Mouse (Mus musculus): ENCODE data around the gene Map3k1.
A peak's percentile ranks its signal among the peaks of the same experiment; 100 is the strongest.

Gene Map3k1

GRCm38 (mm10) chr13:111788882-111789281 is 19.9 kb downstream of the Map3k1 start:
- DNase-seq, result no peak

DNA sequence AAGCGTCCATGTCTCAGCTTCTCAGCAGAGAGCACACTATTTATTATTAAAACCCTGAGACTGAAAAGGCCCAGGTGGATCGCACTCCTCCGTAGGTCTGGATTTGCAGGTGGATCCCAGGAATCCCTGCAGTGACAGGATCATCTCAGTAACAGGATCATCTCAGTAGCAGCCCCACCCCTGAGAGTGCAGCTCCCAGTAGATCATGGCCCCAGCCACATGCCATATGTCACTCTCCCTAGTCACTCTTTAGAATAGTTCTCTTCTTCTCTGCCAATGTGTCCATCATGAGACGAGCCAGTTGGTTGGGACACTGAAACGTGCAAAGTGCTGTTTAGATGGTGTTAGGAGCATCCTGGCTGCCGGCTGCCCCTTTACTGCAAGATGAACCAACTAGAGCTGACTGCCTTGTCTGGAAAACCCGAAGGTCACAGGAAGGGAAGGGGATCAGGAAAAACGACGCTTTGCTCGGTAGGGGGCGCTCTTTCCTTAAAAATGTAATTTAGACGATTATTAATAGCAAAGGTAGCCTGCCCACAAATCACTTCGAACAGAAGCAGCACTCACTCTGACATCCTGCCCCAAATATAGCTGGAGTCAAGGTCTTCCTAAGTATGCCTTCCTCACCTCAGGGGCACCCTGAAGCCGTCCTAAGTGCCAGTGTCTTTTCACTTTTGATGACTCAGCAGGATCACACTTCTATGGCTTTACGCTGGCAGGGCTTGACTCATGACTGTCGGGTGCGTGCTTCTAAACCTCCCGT is 20.8 kb downstream of the Map3k1 start:
- DNase-seq, result peak; percentile 71

DNA sequence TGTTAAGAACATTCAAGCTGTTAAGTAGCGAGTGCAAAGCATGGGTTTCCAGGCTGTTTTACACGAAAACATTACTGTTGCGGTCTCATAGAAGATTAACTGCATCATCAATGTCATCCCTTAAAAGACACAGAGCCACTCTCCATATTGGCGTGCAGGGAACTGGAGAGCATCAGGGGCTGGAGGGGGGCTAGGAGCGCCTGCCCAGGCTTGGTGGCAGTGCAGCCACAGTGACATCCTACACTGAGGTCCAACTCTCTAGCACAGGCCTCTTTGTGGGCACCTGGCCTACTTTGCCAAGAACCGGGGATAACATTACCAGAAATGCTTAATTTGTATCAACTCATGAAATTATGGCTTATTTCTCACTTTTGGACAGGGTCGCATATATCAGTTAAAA is 22.2 kb downstream of the Map3k1 start:
- DNase-seq, result no peak

GRCm38 (mm10) chr13:111783451-111783850 is 25.3 kb downstream of the Map3k1 start:
- DNase-seq, result no peak

DNA sequence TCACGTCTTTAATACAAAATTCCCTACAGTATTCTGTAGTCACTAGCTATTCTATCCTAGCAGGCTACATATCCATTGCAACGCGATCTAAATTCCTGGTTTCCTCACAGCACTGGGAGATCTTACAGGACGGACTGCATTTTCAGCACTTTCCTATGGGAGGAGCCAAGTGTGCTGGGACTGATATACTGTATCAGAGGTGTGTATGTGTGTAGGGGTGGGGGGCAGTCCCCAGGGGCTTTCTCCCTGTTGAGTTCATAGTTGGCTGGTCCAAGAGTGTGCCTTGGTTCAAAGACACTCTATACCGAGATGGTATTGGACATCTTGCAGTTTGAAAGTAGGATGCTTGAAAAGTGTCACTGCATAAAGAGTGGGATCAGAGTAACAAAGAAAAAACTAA is 29.3 kb downstream of the Map3k1 start:
- DNase-seq, result no peak

GRCm38 (mm10) chr13:111778606-111779005 is 30.2 kb downstream of the Map3k1 start:
- DNase-seq, result no peak

- DNase-seq, result no peak
Observed at GRCm38 (mm10) chr13:111777865-111778264, 30.9 kb downstream of the Map3k1 start.

- DNase-seq, result no peak
Observed at GRCm38 (mm10) chr13:111777179-111777578, 31.6 kb downstream of the Map3k1 start.

DNA sequence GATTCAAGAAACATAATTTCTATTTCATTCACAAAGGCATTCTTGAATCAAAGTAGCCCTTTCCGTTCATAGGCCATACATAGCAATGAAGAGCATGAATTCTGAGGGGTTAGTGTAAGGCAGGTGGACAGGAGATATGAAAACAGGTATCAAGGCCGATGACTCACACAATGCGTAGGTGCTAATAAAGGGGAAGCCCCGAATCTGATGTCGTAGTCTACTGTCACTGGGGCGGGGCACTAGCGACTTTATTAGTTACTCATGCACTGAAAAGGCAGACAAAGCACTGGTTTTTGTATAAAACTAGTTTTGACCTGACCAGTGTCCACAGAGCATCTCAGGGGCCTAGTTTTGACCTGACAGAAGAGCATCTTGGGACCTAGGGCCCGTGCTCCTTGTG is 36.7 kb downstream of the Map3k1 start:
- DNase-seq, result no peak

DNA sequence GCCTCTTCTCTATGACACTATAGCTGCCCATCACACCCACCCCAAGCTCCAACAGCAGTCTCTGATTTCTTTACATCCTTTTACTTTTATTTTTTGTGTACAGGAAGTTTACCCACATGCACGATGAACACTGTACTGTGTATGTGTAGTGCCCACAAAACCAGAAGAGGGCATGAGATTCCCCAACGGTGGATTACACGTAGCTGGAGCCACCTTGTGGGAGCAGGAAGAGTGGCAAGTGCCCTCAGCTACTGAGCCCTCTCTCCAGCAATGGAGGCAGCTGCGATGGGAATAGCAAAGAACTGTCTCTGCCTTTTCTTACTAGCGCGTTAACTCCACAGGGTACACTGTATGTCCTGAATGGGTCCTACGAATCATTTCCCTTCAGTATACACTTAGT is 37.6 kb downstream of the Map3k1 start:
- peak; percentile 71 for DNase-seq

- DNase-seq, result no peak
Observed at GRCm38 (mm10) chr13:111770776-111771175, 38.0 kb downstream of the Map3k1 start.

- peak; percentile 59 for DNase-seq
Observed at GRCm38 (mm10) chr13:111762526-111762925, 46.3 kb downstream of the Map3k1 start.

- DNase-seq, result no peak
Observed at GRCm38 (mm10) chr13:111756986-111757385, 51.8 kb downstream of the Map3k1 start.

DNA sequence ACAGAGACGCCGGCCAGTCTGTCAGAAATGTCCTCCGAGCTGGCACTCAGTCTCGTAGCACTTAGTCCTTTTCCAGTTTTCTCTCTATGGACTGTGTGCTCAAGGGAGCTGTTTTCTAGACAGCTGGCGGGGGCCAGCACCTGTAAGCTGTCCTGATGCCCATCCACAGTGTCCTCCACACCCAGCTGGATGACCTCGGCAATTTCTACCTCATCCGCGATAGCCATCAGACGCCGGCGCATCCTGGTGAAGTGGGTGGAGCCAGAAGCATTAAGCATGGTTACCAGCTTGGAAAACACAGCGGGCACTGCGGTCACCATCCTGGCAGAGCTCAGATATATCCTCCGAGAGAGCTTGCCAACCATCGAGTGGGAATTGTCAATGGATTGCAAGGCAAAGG is 52.9 kb downstream of the Map3k1 start:
- DNase-seq, result no peak

DNA sequence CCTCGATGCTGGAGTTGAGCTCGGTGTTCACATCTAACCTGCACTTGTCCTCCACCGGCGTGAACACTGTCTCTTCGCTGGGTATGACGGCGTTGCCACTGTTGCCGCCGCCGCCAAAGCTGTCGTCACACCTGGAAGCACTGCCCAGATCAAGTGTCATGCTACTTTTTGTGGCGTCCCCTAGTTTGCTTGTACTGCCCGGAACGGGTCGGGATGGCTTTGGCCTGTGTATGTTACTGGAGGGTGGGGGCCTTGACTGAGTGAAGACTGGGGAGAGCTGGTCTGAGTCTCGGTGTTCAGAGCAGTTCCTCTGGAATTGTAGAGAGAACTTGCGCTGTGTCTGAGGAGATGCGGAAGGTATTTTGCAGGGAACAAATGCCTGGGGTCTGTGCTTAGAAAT is 53.4 kb downstream of the Map3k1 start:
- DNase-seq, result no peak

DNA sequence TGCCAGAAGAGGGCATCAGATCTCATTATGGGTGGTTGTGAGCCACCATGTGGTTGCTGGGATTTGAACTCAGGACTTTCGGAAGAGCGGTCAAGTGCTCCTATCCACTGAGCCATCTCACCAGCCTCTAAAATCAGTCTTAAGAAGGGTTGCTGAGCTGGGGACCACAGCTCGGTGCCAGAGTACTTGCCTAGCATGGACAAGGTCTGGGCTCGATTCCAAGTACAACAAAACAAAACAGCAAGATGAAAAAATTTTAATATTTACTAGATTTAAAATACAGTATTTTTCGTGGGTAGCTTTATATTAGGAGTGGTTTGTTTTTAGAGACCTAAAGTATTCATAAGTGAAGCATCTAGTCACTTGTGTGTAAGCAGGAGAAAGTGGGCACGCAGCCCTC is 55.5 kb downstream of the Map3k1 start:
- DNase-seq, result no peak

- no peak for DNase-seq
Observed at GRCm38 (mm10) chr13:111748301-111749062, 60.3 kb downstream of the Map3k1 start.

DNA sequence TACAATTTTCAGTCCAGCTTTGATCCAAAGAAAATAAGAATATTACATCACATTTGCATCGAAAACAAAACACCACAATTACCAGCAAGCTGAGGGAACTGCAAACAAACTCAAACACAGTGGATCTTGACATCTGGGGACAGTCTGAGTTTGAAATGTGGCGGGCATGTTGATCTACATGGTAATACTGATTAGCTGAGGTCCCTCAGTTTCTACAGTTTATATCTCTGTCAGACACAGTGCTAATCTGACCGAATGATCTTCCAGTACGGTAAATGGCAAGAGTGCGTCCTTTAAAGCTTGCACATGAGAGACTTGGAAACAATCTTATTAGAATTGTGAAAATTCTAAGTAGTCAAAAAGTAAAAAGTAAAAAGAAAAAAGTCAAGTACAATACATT is 62.0 kb downstream of the Map3k1 start:
- DNase-seq, result no peak

DNA sequence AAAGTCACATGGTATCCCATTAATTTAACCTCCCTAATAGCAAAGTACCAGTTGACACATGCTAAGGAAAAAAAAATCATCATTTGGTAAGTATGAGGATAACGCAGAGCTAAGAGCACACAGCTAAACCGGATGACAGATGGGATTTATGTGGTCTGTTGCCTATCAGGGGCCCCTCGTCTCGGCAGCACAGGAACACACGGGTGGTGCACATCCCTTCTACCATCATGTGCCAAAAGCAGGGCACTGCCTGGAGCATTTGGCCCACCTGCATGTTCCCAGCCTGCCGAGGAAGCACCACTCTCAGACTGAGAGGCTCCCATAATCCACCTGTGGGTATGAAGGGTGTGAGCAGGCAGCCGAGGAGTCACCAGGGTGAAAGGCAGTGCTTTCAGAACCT is 63.6 kb downstream of the Map3k1 start:
- peak; percentile 28 for DNase-seq

- no peak for DNase-seq
Observed at GRCm38 (mm10) chr13:111744233-111745000, 64.4 kb downstream of the Map3k1 start.

DNA sequence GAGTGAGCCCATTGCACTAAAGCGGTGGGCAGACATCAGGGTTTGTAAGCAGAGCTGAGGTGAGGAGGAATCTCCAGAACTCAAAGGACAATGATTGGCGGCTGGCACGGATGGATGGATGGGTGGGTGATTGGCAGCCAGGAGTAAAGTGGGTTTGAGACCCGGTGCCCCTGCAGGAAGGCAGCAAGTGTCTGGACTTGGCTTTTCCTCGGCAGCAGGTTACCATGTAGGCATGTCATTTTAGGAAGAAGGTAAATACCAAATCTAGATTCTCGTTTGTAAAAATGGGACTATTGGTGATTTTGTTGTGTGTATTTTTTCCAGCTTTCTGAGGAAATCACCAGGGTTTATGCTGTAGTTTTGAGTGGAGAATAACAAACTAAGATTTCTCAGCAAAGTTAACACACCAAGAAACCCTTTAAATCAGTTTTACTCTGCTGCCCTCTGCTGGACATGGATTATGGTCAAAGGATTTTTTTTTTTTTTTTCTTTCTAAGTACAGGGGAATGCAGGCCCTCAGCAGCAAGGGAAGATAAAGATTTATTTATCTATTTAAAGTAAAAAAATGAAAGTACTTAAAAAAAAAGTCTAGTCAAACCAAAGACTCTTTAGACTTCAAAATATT is 66.7 kb downstream of the Map3k1 start:
- peak; percentile 45 for DNase-seq

GRCm38 (mm10) chr13:111741204-111741990 is 67.4 kb downstream of the Map3k1 start:
- DNase-seq, result no peak

Measured in thymus, postnatal 25 days (tissue).